Mouse (Mus musculus): Measurements from ENCODE around the gene Vps8.

The Vps8 gene

GRCm38 (mm10) chr16:21485716-21486115 is 62.8 kb downstream of the Vps8 start:
- DNase-seq, result no peak

DNA sequence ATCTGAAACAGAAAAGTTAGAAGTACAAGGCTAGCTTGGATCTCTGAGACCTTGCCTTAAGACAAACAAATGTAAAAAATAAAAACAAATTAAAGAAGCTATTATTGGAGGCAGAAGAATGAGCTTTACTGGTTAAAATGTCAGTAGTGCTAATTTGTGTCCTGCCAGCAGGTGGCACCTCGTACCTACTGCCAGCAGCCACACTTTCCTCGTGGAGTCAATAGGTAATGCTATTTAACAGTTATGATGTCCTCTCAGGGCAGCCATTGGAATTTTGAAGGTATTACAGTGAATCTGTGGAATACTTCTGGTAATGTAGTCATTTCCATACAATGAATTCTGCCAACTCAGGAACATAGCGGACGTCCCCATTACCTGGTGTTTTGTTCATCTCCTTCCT is 65.5 kb downstream of the Vps8 start:
- no peak for DNase-seq

GRCm38 (mm10) chr16:21492346-21492745 is 69.4 kb downstream of the Vps8 start:
- peak; percentile 75 for DNase-seq

DNA sequence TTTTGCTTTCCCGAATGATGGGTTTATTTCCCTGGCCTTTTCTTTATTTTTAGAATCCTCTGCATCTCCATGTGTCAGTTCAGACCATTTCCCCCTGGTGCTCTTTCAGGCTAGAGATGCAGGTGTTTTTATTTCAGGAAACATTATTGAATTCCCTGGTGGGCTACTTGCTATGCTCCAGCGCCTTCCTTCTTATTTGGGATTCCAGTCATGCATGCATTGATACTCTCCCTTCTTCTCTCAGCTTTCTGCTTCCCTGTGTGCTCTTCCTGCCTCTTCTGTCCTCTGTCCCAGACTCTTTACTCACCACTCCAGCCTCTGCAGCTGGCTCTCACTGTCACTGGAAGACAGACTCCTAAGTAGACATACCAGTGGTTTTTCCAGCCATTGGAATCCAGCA is 70.0 kb downstream of the Vps8 start:
- peak; percentile 22 for DNase-seq

GRCm38 (mm10) chr16:21494681-21495080 is 71.8 kb downstream of the Vps8 start:
- DNase-seq, result no peak

GRCm38 (mm10) chr16:21496799-21497198 is 73.9 kb downstream of the Vps8 start:
- DNase-seq, result no peak

DNA sequence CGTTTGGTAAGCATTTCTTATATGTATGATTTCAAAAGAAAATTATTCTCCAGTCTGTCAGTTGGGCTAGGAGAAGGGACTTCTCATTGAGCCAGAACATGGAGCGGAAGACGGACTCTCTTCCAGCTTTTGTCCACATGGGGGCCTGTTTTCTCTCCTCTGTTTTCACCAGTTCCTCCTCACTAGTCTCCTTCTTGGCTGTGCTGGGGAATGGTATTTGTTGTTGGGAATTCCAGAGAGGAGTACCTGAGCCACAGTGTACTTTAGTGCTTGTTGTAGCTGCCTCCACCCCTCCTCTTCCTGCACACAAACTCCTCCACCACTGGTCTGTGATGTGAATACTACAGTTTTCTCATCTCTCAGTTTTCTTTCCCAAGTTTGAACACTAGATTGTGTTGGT is 74.7 kb downstream of the Vps8 start:
- DNase-seq, result no peak

- DNase-seq, result no peak
Measured at GRCm38 (mm10) chr16:21498984-21499383, 76.1 kb downstream of the Vps8 start.

DNA sequence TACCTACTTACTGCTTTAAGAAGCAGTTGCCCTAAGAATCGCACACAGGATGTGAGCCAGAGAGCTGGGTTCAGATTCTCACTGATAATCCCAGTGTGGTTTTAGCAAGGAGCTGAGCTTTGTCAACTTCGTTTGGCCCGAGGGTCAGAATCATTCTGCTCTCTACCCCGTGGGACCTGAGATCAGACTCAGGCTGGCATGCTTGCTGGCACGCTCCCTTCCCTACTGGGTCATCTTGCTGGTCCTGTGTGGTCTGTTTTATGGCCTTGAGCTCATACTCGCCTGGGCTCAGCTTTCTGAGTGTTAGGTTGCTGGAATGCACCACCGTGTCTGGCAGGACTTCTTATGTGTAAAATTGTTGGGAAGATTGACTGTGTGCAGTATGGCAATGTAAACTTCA is 76.7 kb downstream of the Vps8 start:
- no peak for DNase-seq

GRCm38 (mm10) chr16:21518833-21519232 is 95.9 kb downstream of the Vps8 start:
- DNase-seq, result peak; percentile 29

DNA sequence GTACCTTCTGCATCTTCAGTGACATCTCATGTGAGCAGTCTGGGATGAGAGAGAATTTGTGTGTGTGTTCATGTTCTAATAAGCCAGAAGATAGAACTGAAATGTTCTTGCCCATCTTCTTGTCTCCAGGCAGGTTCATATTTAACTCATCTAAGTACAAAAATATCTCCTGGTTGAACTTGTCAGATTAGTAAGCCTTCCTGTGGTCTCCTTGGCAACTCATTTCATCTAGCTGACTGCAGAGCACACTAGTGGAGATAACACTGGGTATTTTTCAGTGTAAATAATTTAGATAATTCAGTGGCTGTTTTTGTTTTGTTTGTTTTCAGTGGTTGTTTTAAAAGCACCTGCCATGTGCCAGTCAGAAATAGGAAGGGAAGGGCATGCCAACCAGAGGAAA is 96.9 kb downstream of the Vps8 start:
- DNase-seq, result no peak

GRCm38 (mm10) chr16:21523738-21524137 is 100.8 kb downstream of the Vps8 start:
- peak; percentile 22 for DNase-seq

- no peak for DNase-seq
Measured at GRCm38 (mm10) chr16:21525376-21525775, 102.5 kb downstream of the Vps8 start.

DNA sequence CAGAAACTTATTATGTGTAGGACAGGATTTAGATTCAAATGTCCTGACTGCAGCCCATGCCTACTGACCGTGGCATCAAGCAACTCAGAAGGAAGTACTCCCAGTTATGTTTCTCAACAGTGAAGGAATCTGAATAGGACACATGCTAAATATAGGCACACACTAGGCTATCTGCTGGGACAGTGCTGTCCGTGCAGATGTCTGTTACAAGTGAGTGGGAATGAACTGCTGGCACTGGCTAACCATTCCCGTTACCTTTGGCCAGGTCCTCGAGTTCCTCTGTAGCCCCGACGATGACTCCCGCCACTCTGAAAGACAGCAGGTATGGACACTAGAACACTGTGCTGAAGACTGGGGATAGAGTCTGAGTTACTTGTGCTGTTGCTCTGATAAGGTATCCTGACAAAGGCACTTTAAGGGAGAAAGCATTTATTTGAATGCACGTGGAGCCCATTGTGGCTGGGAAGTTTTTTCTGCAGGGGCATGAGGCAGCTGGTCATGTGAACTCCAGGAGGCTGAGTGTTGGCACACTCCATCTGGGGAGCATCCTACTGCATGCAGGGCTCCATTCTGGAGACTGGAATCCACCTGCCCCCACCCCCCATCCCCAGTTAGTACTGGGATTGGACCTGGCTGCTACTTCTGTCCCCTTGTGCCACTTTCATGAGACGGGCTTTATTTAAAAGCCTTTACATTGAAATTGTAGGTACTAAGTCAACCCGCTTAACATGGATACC is 104.5 kb downstream of the Vps8 start:
- peak; percentile 89 for DNase-seq

GRCm38 (mm10) chr16:21533503-21533902 is 110.6 kb downstream of the Vps8 start:
- peak; percentile 55 for DNase-seq

- DNase-seq, result peak; percentile 52
Measured at GRCm38 (mm10) chr16:21536240-21537005, 113.5 kb downstream of the Vps8 start.

- peak; percentile 22 for DNase-seq
Measured at GRCm38 (mm10) chr16:21537312-21537711, 114.4 kb downstream of the Vps8 start.

DNA sequence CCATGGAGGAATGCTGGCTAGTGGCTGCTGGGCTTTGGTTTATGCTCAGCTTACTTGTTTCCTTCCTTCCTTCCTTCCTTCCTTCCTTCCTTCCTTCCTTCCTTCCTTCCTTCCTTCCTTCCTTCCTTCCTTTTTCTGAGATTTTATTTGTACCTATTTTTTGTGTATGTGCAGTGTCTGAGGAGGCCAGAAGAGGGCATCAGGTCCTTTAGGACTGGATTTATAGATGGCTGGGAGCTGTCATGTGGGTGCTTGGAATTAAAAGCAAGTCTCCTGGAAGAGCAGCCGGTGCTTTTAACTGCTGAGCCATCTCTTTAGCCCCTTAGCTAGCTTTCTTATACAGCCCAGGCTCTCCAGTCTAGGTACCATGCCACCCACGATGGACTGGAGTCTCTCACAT is 116.0 kb downstream of the Vps8 start:
- DNase-seq, result peak; percentile 27

GRCm38 (mm10) chr16:21542559-21542958 is 119.6 kb downstream of the Vps8 start:
- DNase-seq, result no peak

- DNase-seq, result peak; percentile 5
Measured at GRCm38 (mm10) chr16:21547446-21547845, 124.5 kb downstream of the Vps8 start.

GRCm38 (mm10) chr16:21549751-21550150 is 126.8 kb downstream of the Vps8 start:
- DNase-seq, result peak; percentile 77

GRCm38 (mm10) chr16:21550453-21550852 is 127.5 kb downstream of the Vps8 start:
- DNase-seq, result peak; percentile 41

DNA sequence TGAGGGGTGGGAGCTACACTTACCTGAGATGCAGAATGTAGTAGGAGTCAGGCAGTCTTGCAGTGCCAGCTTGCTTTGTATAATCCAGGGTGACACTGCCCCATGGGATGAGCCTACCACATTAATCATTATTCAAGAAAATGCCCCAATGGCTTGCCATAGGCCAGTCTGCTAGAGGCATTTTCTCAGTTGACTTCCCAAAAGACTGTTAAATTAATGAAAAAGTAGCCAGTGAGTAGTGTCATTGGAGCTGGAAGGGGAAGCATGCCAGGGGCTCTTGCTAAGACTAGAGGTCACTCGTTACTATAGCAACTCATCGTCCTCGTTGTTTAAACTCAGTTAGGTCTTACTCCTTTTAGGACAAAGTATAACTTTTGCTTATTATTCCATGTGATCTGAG is 130.6 kb downstream of the Vps8 start:
- DNase-seq, result peak; percentile 25

DNA sequence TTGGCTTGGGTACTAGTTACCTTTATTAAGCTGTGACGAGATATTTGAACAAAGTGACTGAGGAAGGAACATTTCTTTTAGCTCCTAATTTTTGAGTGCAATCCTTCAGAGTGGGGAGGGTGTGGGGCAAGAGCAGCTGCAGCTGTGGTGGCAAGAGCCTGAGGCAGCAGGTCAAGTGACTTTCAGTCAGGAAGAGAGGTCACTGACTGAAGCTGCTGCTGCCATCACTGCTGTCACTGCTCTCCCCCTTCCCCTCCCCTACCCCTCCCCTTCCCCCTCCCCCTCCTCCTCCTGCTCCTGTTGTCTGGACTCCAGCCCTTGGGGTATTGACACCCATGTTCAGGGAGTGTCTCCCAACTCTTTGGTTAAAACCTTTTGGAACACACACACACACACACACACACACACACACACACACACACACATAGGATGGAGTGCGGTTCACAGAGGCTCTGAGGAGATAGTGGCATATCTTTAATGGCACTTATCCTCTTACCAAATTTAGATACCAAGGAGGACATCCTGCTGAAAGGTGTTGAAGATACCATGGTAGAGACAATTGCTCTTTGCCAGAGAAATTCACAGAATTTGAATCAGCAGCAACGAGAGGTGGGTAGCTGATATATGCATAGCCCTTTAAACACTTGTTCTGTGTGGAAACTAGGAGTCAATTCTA is 139.8 kb downstream of the Vps8 start:
- no peak for DNase-seq

Measured in heart, adult 11 months (tissue).